Mouse (Mus musculus) liver, embryonic 14.5 days (tissue): Measurements from ENCODE around the gene Hist1h2bp. TPM values are rescaled to one million over a fixed set of nuclear protein-coding genes. Genes with fewer than 3 reads are reported as not detected.
A peak's percentile ranks its signal among the peaks of the same experiment; 100 is the strongest.
"Not testable (repeated sequence)": the region's sequence is repeated elsewhere in the genome, so short reads cannot be mapped to it uniquely, and the experiment has no call there.

ENCODE experiments used
- ATAC-seq: fragments of 200-750 bp; cut with Nextera tagmentation; 2 replicates; pipeline ENCODE4 v1.8.0; 2017; ENCODE audit warnings: moderate number of reproducible peaks, mild to moderate bottlenecking, moderate library complexity; ENCODE audit not compliant: insufficient read depth
- DNase-seq, 3 experiments: peaks; one replicate each; pipeline ENCODE4 v3.0.0-alpha.2; 2012 to 2013; ENCODE audit warnings: low read depth in 3 of 3, low spot score in 3 of 3
- H3K27ac ChIP-seq: fragments of 300-500 bp; sonication (generic); 2 replicates; pipeline ENCODE4 v1.5.1; 2014; ENCODE audit warnings: moderate library complexity, mild to moderate bottlenecking, control low read depth, inconsistent platforms
- H3K27me3 ChIP-seq: fragments of 300-500 bp; sonication (generic); 2 replicates; pipeline ENCODE4 v1.6.1; 2014; ENCODE audit warnings: mild to moderate bottlenecking, low read length, moderate library complexity; ENCODE audit not compliant: control insufficient read depth, insufficient read depth
- H3K36me3 ChIP-seq: fragments of 300-500 bp; sonication (generic); replicated peaks from 2 replicates; pipeline ENCODE4 v1.6.1; 2014; ENCODE audit warnings: low read depth; ENCODE audit not compliant: control insufficient read depth, insufficient read depth
- H3K4me1 ChIP-seq, 2 experiments: fragments of 200-500 bp in 1 of 2; fragments of 300-500 bp in 1 of 2; sonication (generic) in 1 of 2; replicated peaks; 2 replicates each; pipeline ENCODE4 v1.6.1; 2012 to 2014; ENCODE audit warnings: antibody characterized with exemption in 1 of 2, inconsistent platforms in 1 of 2, low read length in 1 of 2; ENCODE audit not compliant: control insufficient read depth in 2 of 2, insufficient read depth in 2 of 2
- H3K4me2 ChIP-seq: fragments of 300-500 bp; sonication (generic); 2 replicates; pipeline ENCODE4 v1.6.1; 2014; ENCODE audit warnings: low read depth, mild to moderate bottlenecking, control low read depth, moderate library complexity
- H3K4me3 ChIP-seq, 2 experiments: fragments of 200-500 bp in 1 of 2; fragments of 300-500 bp in 1 of 2; sonication (generic) in 1 of 2; 2 replicates each; pipeline ENCODE4 v1.5.1; 2012 to 2014; ENCODE audit warnings: low read depth in 2 of 2, low read length in 2 of 2, mild to moderate bottlenecking in 2 of 2, control low read depth in 1 of 2, inconsistent platforms in 1 of 2, moderate library complexity in 1 of 2; ENCODE audit not compliant: insufficient read depth in 1 of 2
- H3K9ac ChIP-seq: fragments of 300-500 bp; sonication (generic); replicated peaks from 2 replicates; pipeline ENCODE4 v1.6.1; 2014; ENCODE audit warnings: mild to moderate bottlenecking, control low read depth, moderate library complexity
- H3K9me3 ChIP-seq: fragments of 300-500 bp; sonication (generic); 2 replicates; pipeline ENCODE4 v1.6.1; 2016; ENCODE audit warnings: low read length, mixed read lengths; ENCODE audit not compliant: control insufficient read depth
- CTCF ChIP-seq: IDR thresholded peaks from 2 replicates; pipeline ENCODE4 v1.5.1; 2016; ENCODE audit warnings: antibody characterized with exemption, low read depth, control low read depth
- EP300 ChIP-seq: IDR thresholded peaks from 2 replicates; pipeline ENCODE4 v1.6.1; 2016; ENCODE audit warnings: antibody characterized with exemption, low read depth
- WGBS: fragments of 180-500 bp; shearing (Covaris S2); extraction: QIAGEN DNeasy Blood & Tissue Kit; methylation state at CpG from one replicate; pipeline ENCODE4 v1.1.7; 2014; ENCODE audit not compliant: insufficient replicate concordance; 5-methylcytosine and 5-hydroxymethylcytosine counted together
- polyA plus RNA-seq, 2 experiments: library from polyadenylated mRNA; depleted of rRNA in 1 of 2; stranded (reverse) in 1 of 2; unstranded in 1 of 2; fragments of >200 nt; fragmentation: Nextera tagmentation in 1 of 2; extraction: Ambion mirVana in 1 of 2; gene quantifications; 2 replicates each; pipeline versions ENCODE4 v1.2.1 to v1.2.3; 2012 to 2014

Gene Hist1h2bp
- polyA plus RNA-seq, 2 experiments = 2.6 to 3.0 TPM

GRCm38 (mm10) chr13:21781021-21781555, 6.2 kb upstream of the Hist1h2bp start:
- Histone ChIP-seq H3K4me3 (peak overlapping the region; percentile 11 to 72; a peak in 3 of 4 replicates), H3K4me2 (peak overlapping the region; percentile 90), H3K9me3 (no peaks in the 10 kb centered on the region), H3K4me1 (peaks cover 38 to 40% of the 10 kb centered on the region in 2 experiments), H3K9ac (peak overlapping the region; percentile 98), H3K36me3 (no peaks in the 10 kb centered on the region), H3K27me3 (no peaks in the 10 kb centered on the region), H3K27ac (peak overlapping the region; percentile 97)
- WGBS = 33% methylated on average over 6 of the region's 6 CpGs
- no peak for TF ChIP-seq EP300
- no peak for ATAC-seq
- peak in 1 of 3 experiments; percentile 43 for DNase-seq

GRCm38 (mm10) chr13:21781639-21782038, 5.6 kb upstream of the Hist1h2bp start:
- no peak for ATAC-seq
- Histone ChIP-seq H3K9me3 (no peaks in the 10 kb centered on the region), H3K4me3 (peak overlapping the region in 1 of 2 experiments; percentile 36; a peak in 3 of 4 replicates), H3K27ac (peak overlapping the region; percentile 97), H3K36me3 (no peaks in the 10 kb centered on the region), H3K4me2 (peak overlapping the region; percentile 90), H3K4me1 (peaks cover 33 to 35% of the 10 kb centered on the region in 2 experiments), H3K27me3 (no peaks in the 10 kb centered on the region), H3K9ac (peak overlapping the region; percentile 77)
- WGBS = 83% methylated on average over 1 of the region's 1 CpGs
- no peak for DNase-seq
- TF ChIP-seq CTCF (no peak), EP300 (no peak)

- WGBS = under 1% methylated on average over 11 of the region's 35 CpGs
- peak; percentile 4 for ATAC-seq
- peak overlapping the region; percentile 90 for H3K4me2 ChIP-seq
Measured at GRCm38 (mm10) chr13:21782361-21783254, 4.7 kb upstream of the Hist1h2bp start.

GRCm38 (mm10) chr13:21783255-21783617, 4.0 kb upstream of the Hist1h2bp start, which contains the start of gene Hist1h3i:
Hist1h3i (minus strand) TSS chr13:21783370.
- H3K4me1 ChIP-seq = peaks cover 25 to 29% of the 10 kb centered on the region in 2 experiments
- no peaks in the 10 kb centered on the region for H3K27me3 ChIP-seq
- DNase-seq (peak; percentile 89 to 92 (median 91)), ATAC-seq (peak; percentile 37)
- TF ChIP-seq EP300 = peak; percentile 70
- no peak for TF ChIP-seq CTCF
- H3K4me2 ChIP-seq = peak within 1 kb of the TSS; percentile 90
- no peaks in the 10 kb centered on the region for H3K9me3 ChIP-seq
- 0% methylated on average over 13 of the region's 20 CpGs for WGBS
- H3K4me3 ChIP-seq = peak within 1 kb of the TSS; percentile 56 to 60
- no peaks in the 10 kb centered on the region for H3K36me3 ChIP-seq
- H3K27ac ChIP-seq = peak within 1 kb of the TSS; percentile 97
- H3K9ac ChIP-seq = peak within 1 kb of the TSS; percentile 96

More at GRCm38 (mm10) chr13:21782361-21783254, 4.7 kb upstream of the Hist1h2bp start:
- peak; percentile 60 to 74 (median 61) for DNase-seq
- Histone ChIP-seq H3K4me1 (peaks cover 25 to 29% of the 10 kb centered on the region in 2 experiments), H3K27ac (peak overlapping the region; percentile 97), H3K4me3 (peak overlapping the region; percentile 56 to 60), H3K9ac (peak overlapping the region; percentile 96)
- TF ChIP-seq EP300 = peak; percentile 48
- H3K27me3 ChIP-seq, H3K36me3 ChIP-seq, H3K9me3 ChIP-seq: not testable (repeated sequence)

- ATAC-seq (no peak), DNase-seq (peak in 1 of 3 experiments; percentile 61)
- H3K9me3 ChIP-seq = no peaks in the 10 kb centered on the region
- H3K27me3 ChIP-seq = no peaks in the 10 kb centered on the region
- peak overlapping the region; percentile 45 to 54 for H3K4me3 ChIP-seq
- peak overlapping the region; percentile 96 for H3K9ac ChIP-seq
- TF ChIP-seq EP300 (no peak), CTCF (no peak)
- no peaks in the 10 kb centered on the region for H3K36me3 ChIP-seq
- H3K4me1 ChIP-seq = peaks cover 29 to 32% of the 10 kb centered on the region in 2 experiments
- WGBS = 3% methylated on average over 9 of the region's 9 CpGs
- H3K4me2 ChIP-seq = peak overlapping the region; percentile 90
- peak overlapping the region; percentile 95 for H3K27ac ChIP-seq
Measured at GRCm38 (mm10) chr13:21783734-21784161, 3.5 kb upstream of the Hist1h2bp start.
